Mouse (Mus musculus) kidney, postnatal 0 days (tissue): ENCODE data around the gene Supt5. TPM values are rescaled to one million over a fixed set of nuclear protein-coding genes. Genes with fewer than 3 reads are reported as not detected.

Experiments used
- ATAC-seq: fragments of 200-750 bp; cut with Nextera tagmentation; replicated peaks from 2 replicates; pipeline ENCODE4 v1.8.0; 2017; ENCODE audit warnings: low read depth, moderate number of reproducible peaks, moderate TSS enrichment, moderate library complexity; ENCODE audit not compliant: low FRiP score
- DNase-seq: peaks from one replicate; pipeline ENCODE4 v3.0.0-alpha.2; 2016; ENCODE audit warnings: low spot score
- H3K27ac ChIP-seq: fragments of 300-500 bp; sonication (generic); 2 replicates; pipeline ENCODE4 v1.5.1; 2014; ENCODE audit warnings: mild to moderate bottlenecking
- H3K27me3 ChIP-seq: fragments of 300-500 bp; sonication (generic); 2 replicates; pipeline ENCODE4 v1.6.1; 2014; ENCODE audit warnings: low read length, mixed read lengths; ENCODE audit not compliant: insufficient read depth
- H3K36me3 ChIP-seq: fragments of 300-500 bp; sonication (generic); 2 replicates; pipeline ENCODE4 v1.6.1; 2014; ENCODE audit warnings: low read length, mixed read lengths; ENCODE audit not compliant: insufficient read depth
- H3K4me1 ChIP-seq: fragments of 300-500 bp; sonication (generic); replicated peaks from 2 replicates; pipeline ENCODE4 v1.6.1; 2014; ENCODE audit warnings: antibody characterized with exemption, low read length, mixed read lengths; ENCODE audit not compliant: insufficient read depth
- H3K4me2 ChIP-seq: fragments of 300-500 bp; sonication (generic); 2 replicates; pipeline ENCODE4 v1.6.1; 2014; ENCODE audit warnings: mild to moderate bottlenecking, low read length, moderate library complexity, mixed read lengths
- H3K4me3 ChIP-seq: fragments of 300-500 bp; sonication (generic); replicated peaks from 2 replicates; pipeline ENCODE4 v1.5.1; 2014; ENCODE audit warnings: low read depth, low read length
- H3K9ac ChIP-seq: fragments of 300-500 bp; sonication (generic); 2 replicates; pipeline ENCODE4 v1.6.1; 2014; ENCODE audit warnings: low read depth, low read length
- H3K9me3 ChIP-seq: fragments of 300-500 bp; sonication (generic); replicated peaks from 2 replicates; pipeline ENCODE4 v1.6.1; 2016; ENCODE audit warnings: low read length, inconsistent platforms, mixed read lengths
- CTCF ChIP-seq: IDR thresholded peaks from 2 replicates; pipeline ENCODE4 v1.5.1; 2016; ENCODE audit warnings: antibody characterized with exemption, low read depth, mild to moderate bottlenecking, moderate library complexity
- WGBS: fragments of 180-500 bp; shearing (Covaris S2); extraction: QIAGEN DNeasy Blood & Tissue Kit; methylation state at CpG from one replicate; pipeline ENCODE4 v1.1.7; 2014; 5-methylcytosine and 5-hydroxymethylcytosine counted together
- polyA plus RNA-seq: library from polyadenylated mRNA; unstranded; fragments of >200 nt; fragmentation: Nextera tagmentation; extraction: Ambion mirVana; gene quantifications from 2 replicates; pipeline ENCODE4 v1.2.1, GENCODE M21; 2015

The Supt5 gene
- polyA plus RNA-seq, 1 experiment from 2014 or later, result 53.4 TPM

DNA sequence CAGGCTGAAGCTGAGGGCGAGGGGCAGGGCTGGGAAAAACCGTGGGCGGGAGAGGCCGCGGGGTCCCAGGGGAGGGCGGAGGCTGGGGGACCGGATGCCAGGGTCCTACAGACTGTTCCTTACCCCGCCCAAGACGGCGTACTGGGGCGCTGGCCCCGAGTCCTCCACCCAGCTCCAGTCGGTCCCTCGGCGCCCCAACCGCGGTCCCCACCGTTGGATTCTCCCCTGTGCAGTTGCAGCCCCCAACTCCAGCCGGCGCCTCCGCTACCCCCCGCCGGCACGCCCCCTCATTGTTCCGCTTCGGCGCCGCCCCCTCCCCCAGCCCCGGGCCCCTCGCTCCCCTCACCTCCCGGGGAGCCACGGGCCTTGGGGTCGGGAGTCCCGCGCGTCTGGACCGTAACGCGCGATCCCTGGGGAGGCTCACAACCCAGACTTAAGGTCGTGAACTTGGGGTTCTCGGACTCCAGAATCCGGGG is 33.0 kb upstream of the Supt5 start:
- peak overlapping the region; percentile 91 for H3K9ac ChIP-seq
- DNase-seq (peak; percentile 83), ATAC-seq (no peak)
- WGBS, result under 1% methylated on average over 41 of the region's 43 CpGs
- H3K27me3 ChIP-seq, result no peaks in the 10 kb centered on the region
- H3K27ac ChIP-seq, result peak overlapping the region; percentile 95
- peak overlapping the region; percentile 74 for H3K4me2 ChIP-seq
- H3K4me3 ChIP-seq, result peak overlapping the region; percentile 83
- H3K9me3 ChIP-seq, result no peaks in the 10 kb centered on the region
- peaks cover 13% of the 10 kb centered on the region; the same call in 1 of the 2 replicates for H3K4me1 ChIP-seq
- TF ChIP-seq CTCF, result no peak
- H3K36me3 ChIP-seq, result peaks cover 17% of the 10 kb centered on the region; the same call in 1 of the 2 replicates

DNA sequence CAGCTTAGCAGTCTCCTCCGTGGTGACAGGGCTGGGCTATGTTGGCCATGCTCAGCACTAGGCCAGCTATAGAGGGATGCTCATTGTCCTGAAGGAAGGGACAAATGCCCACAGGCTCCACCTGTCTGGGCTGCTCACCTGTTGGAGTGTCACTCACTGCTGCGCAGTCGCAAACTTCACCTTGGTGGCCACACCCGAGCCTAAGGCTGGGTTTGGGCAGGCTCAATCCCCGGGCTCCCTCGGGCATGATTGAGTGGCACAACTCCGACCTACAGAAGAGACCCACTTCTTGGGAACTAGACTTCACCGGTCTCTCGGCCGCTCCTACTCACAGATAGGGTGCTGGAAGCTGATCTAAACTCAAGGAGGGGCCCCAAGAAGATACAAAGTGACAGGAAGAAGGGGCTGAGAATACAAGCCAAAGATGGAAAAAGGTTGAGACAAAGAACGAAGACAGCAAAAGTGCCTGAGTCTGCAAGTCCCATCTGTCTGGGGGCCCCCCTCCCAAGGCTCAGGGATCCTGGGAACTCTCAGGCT is 32.5 kb upstream of the Supt5 start:
- H3K4me3 ChIP-seq, result peak overlapping the region; percentile 83
- peak overlapping the region; percentile 91 for H3K9ac ChIP-seq
- H3K36me3 ChIP-seq, result peaks cover 22% of the 10 kb centered on the region; the same call in 1 of the 2 replicates
- peak overlapping the region; percentile 95 for H3K27ac ChIP-seq
- peak overlapping the region; percentile 74 for H3K4me2 ChIP-seq
- no peak for TF ChIP-seq CTCF
- peaks cover 13% of the 10 kb centered on the region; the same call in 1 of the 2 replicates for H3K4me1 ChIP-seq
- DNase-seq, result no peak
- H3K27me3 ChIP-seq, result no peaks in the 10 kb centered on the region
- H3K9me3 ChIP-seq, result no peaks in the 10 kb centered on the region
- WGBS, result 2% methylated on average over 11 of the region's 11 CpGs
- ATAC-seq, result no peak

DNA sequence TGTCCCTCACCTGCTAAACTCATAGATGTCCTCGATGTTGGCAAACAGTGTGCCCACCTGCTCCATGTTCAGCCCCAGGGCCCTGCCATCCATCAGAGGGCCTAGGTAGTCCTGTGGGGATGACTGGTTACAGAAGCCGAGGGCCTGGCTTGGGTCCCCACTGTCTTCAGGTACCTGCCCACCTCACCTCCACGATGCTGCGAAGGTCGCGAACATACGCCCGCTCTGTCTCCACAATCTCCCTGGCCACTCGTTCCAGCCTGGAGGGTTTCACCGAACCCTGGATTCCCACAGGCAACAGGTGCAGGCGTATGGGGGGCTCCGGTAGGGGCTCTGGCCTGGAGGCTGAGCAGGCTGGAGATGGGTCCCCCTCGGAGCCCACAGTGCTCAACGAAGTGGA is 31.5 kb upstream of the Supt5 start:
- no peaks in the 10 kb centered on the region for H3K27me3 ChIP-seq
- peaks cover 13% of the 10 kb centered on the region; the same call in 1 of the 2 replicates for H3K4me1 ChIP-seq
- peak overlapping the region; percentile 83; the same call in 1 of the 2 replicates for H3K4me3 ChIP-seq
- DNase-seq (no peak), ATAC-seq (no peak)
- peak overlapping the region; percentile 74 for H3K4me2 ChIP-seq
- no peak for TF ChIP-seq CTCF
- no peaks in the 10 kb centered on the region for H3K9me3 ChIP-seq
- H3K9ac ChIP-seq, result peak overlapping the region; percentile 91; the same call in 1 of the 2 replicates
- H3K36me3 ChIP-seq, result peaks cover 24% of the 10 kb centered on the region; the same call in 1 of the 2 replicates
- H3K27ac ChIP-seq, result no peak overlapping the region
- WGBS, result 81% methylated on average over 14 of the region's 14 CpGs

DNA sequence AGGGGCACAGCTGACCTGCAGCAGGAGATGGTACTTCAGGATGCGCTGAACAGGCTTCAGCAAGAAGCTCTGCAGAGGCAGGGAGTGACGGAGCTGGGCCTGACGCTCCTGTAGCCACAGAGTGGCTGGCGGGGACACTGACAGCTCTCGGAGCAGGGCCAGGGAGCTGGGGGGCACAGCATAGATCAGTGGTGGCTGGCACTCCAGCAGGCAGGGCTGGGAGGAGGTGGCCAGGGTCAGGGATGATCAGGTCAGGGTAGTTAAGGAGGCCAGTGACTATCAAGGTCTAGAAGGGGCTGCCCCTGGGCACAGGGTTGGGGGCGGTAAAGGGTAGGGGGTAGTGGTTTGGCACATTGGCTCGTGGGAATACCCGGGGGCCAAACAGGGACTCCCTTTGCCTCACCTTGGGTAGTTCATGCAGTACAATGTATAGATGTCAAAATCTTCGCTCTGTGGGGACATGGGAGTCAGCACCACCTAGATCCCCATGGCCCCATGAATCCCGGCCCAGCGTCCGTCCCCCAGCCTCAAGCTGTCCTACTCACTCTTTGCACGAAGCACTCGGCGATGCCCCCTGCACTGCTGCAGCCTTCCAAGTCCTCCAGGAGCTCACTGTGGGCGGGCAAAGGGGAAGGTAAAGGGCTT is 29.9 kb upstream of the Supt5 start:
- H3K4me3 ChIP-seq, result no peak overlapping the region
- H3K4me2 ChIP-seq, result no peak overlapping the region
- 91% methylated on average over 16 of the region's 16 CpGs for WGBS
- DNase-seq, result no peak
- no peaks in the 10 kb centered on the region for H3K9me3 ChIP-seq
- H3K36me3 ChIP-seq, result peaks cover 34% of the 10 kb centered on the region
- no peak for ATAC-seq
- no peak overlapping the region for H3K9ac ChIP-seq
- H3K27me3 ChIP-seq, result no peaks in the 10 kb centered on the region
- peaks cover 10% of the 10 kb centered on the region; the same call in 1 of the 2 replicates for H3K4me1 ChIP-seq
- no peak overlapping the region for H3K27ac ChIP-seq
- TF ChIP-seq CTCF, result no peak

DNA sequence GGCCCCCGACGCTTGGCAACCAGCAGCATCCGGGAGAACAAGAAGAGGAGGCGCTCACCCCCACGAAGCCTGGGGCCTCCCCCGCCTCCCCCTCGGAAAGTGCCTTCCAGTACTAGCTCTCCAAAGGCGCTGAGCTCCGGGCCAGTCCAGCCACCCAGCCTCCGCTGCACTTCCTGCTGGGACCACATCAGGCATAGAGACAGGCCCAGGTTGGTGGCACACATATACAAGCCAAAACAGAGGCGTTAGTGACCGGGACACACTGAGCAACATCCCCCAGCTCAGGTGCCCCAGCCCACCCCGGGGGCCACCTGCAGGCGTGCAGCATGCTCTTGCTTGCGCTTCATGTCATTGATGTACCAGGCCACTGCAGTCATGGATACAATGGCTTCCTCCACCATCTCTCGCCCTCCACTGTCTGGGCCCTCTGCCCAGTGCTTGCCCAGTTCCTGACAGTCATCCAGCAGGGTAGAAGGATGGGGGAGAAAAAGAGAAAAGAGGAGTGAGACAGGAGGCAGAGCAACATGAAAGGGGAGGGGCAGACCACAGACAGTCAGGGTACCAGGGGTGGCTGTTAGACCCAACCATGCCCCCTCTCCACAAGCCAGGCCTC is 29.2 kb upstream of the Supt5 start:
- H3K36me3 ChIP-seq, result peaks cover 36% of the 10 kb centered on the region
- H3K27ac ChIP-seq, result no peak overlapping the region
- H3K4me3 ChIP-seq, result no peak overlapping the region
- DNase-seq (no peak), ATAC-seq (no peak)
- H3K4me1 ChIP-seq, result peaks cover 10% of the 10 kb centered on the region; the same call in 1 of the 2 replicates
- no peaks in the 10 kb centered on the region for H3K9me3 ChIP-seq
- H3K9ac ChIP-seq, result no peak overlapping the region
- WGBS, result 90% methylated on average over 16 of the region's 16 CpGs
- TF ChIP-seq CTCF, result no peak
- no peaks in the 10 kb centered on the region for H3K27me3 ChIP-seq
- H3K4me2 ChIP-seq, result no peak overlapping the region

DNA sequence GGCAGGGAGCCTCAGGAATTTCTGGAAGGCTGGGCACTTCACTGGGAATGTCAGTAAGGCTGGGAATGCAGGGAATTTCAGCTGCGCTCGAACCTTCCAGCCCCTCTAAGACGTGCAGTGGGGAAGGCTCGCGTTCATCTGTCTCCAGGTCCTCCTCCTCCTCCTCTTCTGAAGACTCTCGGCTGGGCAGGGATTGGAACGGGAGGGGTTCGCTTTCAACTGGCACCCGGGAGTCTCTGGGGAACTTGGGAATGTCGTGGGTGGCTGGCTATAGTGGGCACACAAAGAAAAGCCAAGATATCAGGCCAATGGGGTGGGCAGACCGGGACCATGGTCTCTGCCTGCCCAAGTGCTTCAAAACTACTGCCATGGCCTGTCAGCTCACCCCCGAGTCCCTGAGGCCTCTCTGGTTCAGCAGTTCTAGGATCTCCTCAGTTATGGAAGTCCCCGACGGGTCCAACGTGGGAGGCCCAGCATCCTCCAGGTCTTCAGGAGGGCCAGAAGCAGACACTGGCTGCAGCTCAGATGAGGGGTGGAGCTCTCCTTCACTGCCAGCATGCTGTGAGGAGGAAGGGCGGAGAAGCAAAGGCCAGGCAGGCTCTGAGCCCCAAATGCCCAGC is 24.0 kb upstream of the Supt5 start:
- Histone ChIP-seq H3K27ac (peak overlapping the region; percentile 1; the same call in 1 of the 2 replicates), H3K4me3 (no peak overlapping the region), H3K9ac (no peak overlapping the region), H3K27me3 (no peaks in the 10 kb centered on the region), H3K36me3 (peaks cover 59% of the 10 kb centered on the region), H3K4me1 (0 out of 2 replicates have a peak, but pooled peaks cover 2% of the 10 kb centered on the region), H3K4me2 (no peak overlapping the region), H3K9me3 (no peaks in the 10 kb centered on the region)
- DNase-seq (no peak), ATAC-seq (no peak)
- TF ChIP-seq CTCF, result no peak
- 65% methylated on average over 16 of the region's 16 CpGs for WGBS
